In genomic region chr14:118910332-118911222, GRCm38 (mm10) we compare ENCODE assay signal across 8 mouse cellular contexts. TPM values are rescaled to one million over a fixed set of nuclear protein-coding genes. Genes with fewer than 3 reads are reported as not detected.
DNase-seq lines count a peak whose midpoint lies in the region; ATAC-seq lines count a peak whose summit lies in the region.

No protein-coding gene starts in this region.

- peaks cover 16% of the 10 kb centered on the region for H3K4me1 ChIP-seq in embryonic facial prominence, embryonic 10.5 days
- H3K4me1 ChIP-seq in limb, embryonic 13.5 days: no peaks in the 10 kb centered on the region
- H3K4me1 ChIP-seq in midbrain, embryonic 14.5 days (ENCODE audit: control insufficient read depth, insufficient read depth, low read length): no peaks in the 10 kb centered on the region
- H3K4me1 ChIP-seq in stomach, embryonic 15.5 days: 0 out of 2 replicates have a peak, but pooled peaks cover 3% of the 10 kb centered on the region

- 63% methylated on average over 29 of the region's 29 CpGs for WGBS in embryonic facial prominence, embryonic 10.5 days
- WGBS in limb, embryonic 13.5 days: 64% methylated on average over 29 of the region's 29 CpGs
- 74% methylated on average over 29 of the region's 29 CpGs for WGBS in midbrain, embryonic 14.5 days
- 53% methylated on average over 29 of the region's 29 CpGs for WGBS in stomach, embryonic 15.5 days

- H3K36me3 ChIP-seq in embryonic facial prominence, embryonic 10.5 days (replicated peaks): peaks cover 96% of the 10 kb centered on the region
- peaks cover 85% of the 10 kb centered on the region for H3K36me3 ChIP-seq in limb, embryonic 13.5 days
- peaks cover 88% of the 10 kb centered on the region for H3K36me3 ChIP-seq in midbrain, embryonic 14.5 days (ENCODE audit: control insufficient read depth, insufficient read depth, low read length)
- 0 out of 2 replicates have a peak, but pooled peaks cover 10% of the 10 kb centered on the region for H3K36me3 ChIP-seq in stomach, embryonic 15.5 days

- H3K27me3 ChIP-seq in embryonic facial prominence, embryonic 10.5 days (replicated peaks; ENCODE audit: low read depth, poor library complexity, severe bottlenecking): no peaks in the 10 kb centered on the region
- H3K27me3 ChIP-seq in limb, embryonic 13.5 days: no peaks in the 10 kb centered on the region
- H3K27me3 ChIP-seq in midbrain, embryonic 14.5 days (ENCODE audit: control insufficient read depth, insufficient read depth, low read length): no peaks in the 10 kb centered on the region
- H3K27me3 ChIP-seq in stomach, embryonic 15.5 days (replicated peaks): no peaks in the 10 kb centered on the region

- no peaks in the 10 kb centered on the region for H3K9me3 ChIP-seq in embryonic facial prominence, embryonic 10.5 days
- H3K9me3 ChIP-seq in limb, embryonic 13.5 days: no peaks in the 10 kb centered on the region
- H3K9me3 ChIP-seq in midbrain, embryonic 14.5 days (ENCODE audit: control insufficient read depth, low read length): no peaks in the 10 kb centered on the region
- no peaks in the 10 kb centered on the region for H3K9me3 ChIP-seq in stomach, embryonic 15.5 days

- peak; percentile 55; the same call in 1 of the 2 replicates for ATAC-seq in limb, embryonic 13.5 days (ENCODE audit: low FRiP score, low read depth)
- no peak for ATAC-seq in midbrain, embryonic 14.5 days (ENCODE audit: low FRiP score, low TSS enrichment)
- ATAC-seq in stomach, embryonic 15.5 days (ENCODE audit: insufficient read depth, low FRiP score, low read depth): 0 out of 2 replicates have a peak, but pooled peaks have one; percentile 24

- no peak overlapping the region for H3K27ac ChIP-seq in embryonic facial prominence, embryonic 10.5 days (replicated peaks)
- H3K27ac ChIP-seq in limb, embryonic 13.5 days: no peak overlapping the region
- H3K27ac ChIP-seq in midbrain, embryonic 14.5 days (replicated peaks; ENCODE audit: low read depth, low read length): no peak overlapping the region
- no peak overlapping the region; the same call in 1 of the 2 replicates for H3K27ac ChIP-seq in stomach, embryonic 15.5 days

- H3K4me3 ChIP-seq in embryonic facial prominence, embryonic 10.5 days: no peak overlapping the region
- H3K4me3 ChIP-seq in limb, embryonic 13.5 days: no peak overlapping the region
- H3K4me3 ChIP-seq in midbrain, embryonic 14.5 days (replicated peaks; ENCODE audit: low read depth, low read length): no peak overlapping the region
- H3K4me3 ChIP-seq in stomach, embryonic 15.5 days (replicated peaks): no peak overlapping the region

- peak; percentile 76 for DNase-seq in CD4-positive, CD25-positive, alpha-beta regulatory T cell, adult 2 months (ENCODE audit: low read depth, low spot score)
- peak; percentile 79 for DNase-seq in adrenal gland, postnatal 14 days
- peak; percentile 63 for DNase-seq in embryonic facial prominence, embryonic 10.5 days (ENCODE audit: low spot score)
- peak; percentile 93 for DNase-seq in heart, adult 11 months
- DNase-seq in kidney, adult 18-20 months: peak; percentile 84
- DNase-seq in midbrain, embryonic 14.5 days: peak; percentile 75

- no peak overlapping the region for H3K4me2 ChIP-seq in limb, embryonic 13.5 days (replicated peaks)
- H3K4me2 ChIP-seq in midbrain, embryonic 14.5 days (ENCODE audit: low read length): no peak overlapping the region
- H3K4me2 ChIP-seq in stomach, embryonic 15.5 days: peak overlapping the region; percentile 37

- no peak overlapping the region for H3K9ac ChIP-seq in limb, embryonic 13.5 days
- H3K9ac ChIP-seq in midbrain, embryonic 14.5 days (replicated peaks; ENCODE audit: low read length): no peak overlapping the region
- no peak overlapping the region for H3K9ac ChIP-seq in stomach, embryonic 15.5 days

RNA-seq across cellular contexts. Expression of gene Dzip1, which starts 14.7 kb away (rescaled TPM):
- total RNA-seq in adrenal gland, postnatal 14 days (2021): 13.3 and 13.4 TPM in 2 replicates
- polyA plus RNA-seq in embryonic facial prominence, embryonic 10.5 days (2016; fragmentation: Nextera tagmentation; extraction: Ambion mirVana): 23.3 and 25.5 TPM in 2 replicates
- 31.5 and 31.9 TPM in 2 replicates for polyA plus RNA-seq in limb, embryonic 13.5 days (2015; fragmentation: Nextera tagmentation; extraction: Ambion mirVana)
- 94.5 and 105 TPM in 2 replicates for polyA plus RNA-seq in midbrain, embryonic 14.5 days (2014; fragmentation: Nextera tagmentation; extraction: Ambion mirVana)
- 13.3 and 13.5 TPM in 2 replicates for polyA plus RNA-seq in stomach, embryonic 15.5 days (2015; fragmentation: Nextera tagmentation; extraction: Ambion mirVana)

RNA-seq across cellular contexts. Expression of gene Dnajc3, which starts 27.2 kb away (rescaled TPM):
- 53.6 and 56.4 TPM in 2 replicates for total RNA-seq in adrenal gland, postnatal 14 days (2021)
- polyA plus RNA-seq in embryonic facial prominence, embryonic 10.5 days (2016; fragmentation: Nextera tagmentation; extraction: Ambion mirVana): 32.8 and 36.4 TPM in 2 replicates
- polyA plus RNA-seq in limb, embryonic 13.5 days (2015; fragmentation: Nextera tagmentation; extraction: Ambion mirVana): 28.4 and 32.9 TPM in 2 replicates
- polyA plus RNA-seq in midbrain, embryonic 14.5 days (2014; fragmentation: Nextera tagmentation; extraction: Ambion mirVana): 17.7 and 21.9 TPM in 2 replicates
- polyA plus RNA-seq in stomach, embryonic 15.5 days (2015; fragmentation: Nextera tagmentation; extraction: Ambion mirVana): 64.4 and 68.3 TPM in 2 replicates
